Mouse (Mus musculus): Measurements from ENCODE around the gene Hcar2.

DNA sequence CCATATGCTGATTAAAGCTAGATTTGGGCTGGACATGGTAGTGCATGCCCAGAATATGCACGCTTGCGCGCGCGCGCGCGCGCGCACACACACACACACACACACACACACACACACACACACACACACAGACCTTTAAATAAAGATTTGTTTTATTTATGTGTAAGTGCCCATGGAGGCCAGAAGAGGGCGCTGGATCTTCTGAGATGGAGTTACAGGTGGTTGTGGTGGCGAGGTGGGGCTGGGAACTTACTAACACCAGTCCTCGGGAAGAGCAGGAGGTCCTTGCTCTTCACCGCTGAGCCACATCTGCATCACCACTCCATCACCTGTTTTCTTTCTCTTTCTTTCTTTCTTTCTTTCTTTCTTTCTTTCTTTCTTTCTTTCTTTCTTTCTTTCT is 15.5 kb upstream of the Hcar2 start:
- TF ChIP-seq CTCF (IDR thresholded peaks at IDR 0.05; ENCODE audit: low read depth, low read length) (no peak), POLR2A (IDR thresholded peaks at IDR 0.05; ENCODE audit: borderline replicate concordance, low read depth, low read length) (no peak)

All from bone marrow macrophage, adult 2 months (primary cell).